Mouse (Mus musculus): ENCODE data around the gene Sema4d.
A peak's percentile ranks its signal among the peaks of the same experiment; 100 is the strongest.

Sema4d gene

GRCm38 (mm10) chr13:51814646-51815045 lies 21.1 kb upstream of the Sema4d start:
- peak; percentile 50 for DNase-seq (ENCODE audit: low spot score)

- DNase-seq (ENCODE audit: low spot score) = peak; percentile 93
Measured at GRCm38 (mm10) chr13:51813621-51814615, 20.4 kb upstream of the Sema4d start.

- no peak for DNase-seq (ENCODE audit: low spot score)
Measured at GRCm38 (mm10) chr13:51808141-51808540, 14.6 kb upstream of the Sema4d start.

- DNase-seq (ENCODE audit: low spot score) = peak; percentile 89
Measured at GRCm38 (mm10) chr13:51806220-51806619, 12.7 kb upstream of the Sema4d start.

GRCm38 (mm10) chr13:51805634-51806033 lies 12.1 kb upstream of the Sema4d start:
- peak; percentile 47 for DNase-seq (ENCODE audit: low spot score)

- peak; percentile 65 for DNase-seq (ENCODE audit: low spot score)
Measured at GRCm38 (mm10) chr13:51800921-51801320, 7.4 kb upstream of the Sema4d start.

- peak; percentile 70 for DNase-seq (ENCODE audit: low spot score)
Measured at GRCm38 (mm10) chr13:51799735-51800522, 6.4 kb upstream of the Sema4d start.

- DNase-seq (ENCODE audit: low spot score) = no peak
Measured at GRCm38 (mm10) chr13:51797899-51798746, 4.6 kb upstream of the Sema4d start.

- no peak for DNase-seq (ENCODE audit: low spot score)
Measured at GRCm38 (mm10) chr13:51793948-51794347, 401 bp upstream of the Sema4d start.

- peak; percentile 57 for DNase-seq (ENCODE audit: low spot score)
Measured at GRCm38 (mm10) chr13:51792729-51793424, 670 bp downstream of the Sema4d start.

GRCm38 (mm10) chr13:51792135-51792573 lies 1.4 kb downstream of the Sema4d start:
- peak; percentile 37 for DNase-seq (ENCODE audit: low spot score)

GRCm38 (mm10) chr13:51791604-51792003 lies 1.9 kb downstream of the Sema4d start:
- peak; percentile 58 for DNase-seq (ENCODE audit: low spot score)

- DNase-seq (ENCODE audit: low spot score) = peak; percentile 62
Measured at GRCm38 (mm10) chr13:51790793-51791192, 2.8 kb downstream of the Sema4d start.

GRCm38 (mm10) chr13:51787858-51788257 lies 5.7 kb downstream of the Sema4d start:
- no peak for DNase-seq (ENCODE audit: low spot score)

GRCm38 (mm10) chr13:51786616-51787015 lies 6.9 kb downstream of the Sema4d start:
- no peak for DNase-seq (ENCODE audit: low spot score)

GRCm38 (mm10) chr13:51784476-51784875 lies 9.1 kb downstream of the Sema4d start:
- no peak for DNase-seq (ENCODE audit: low spot score)

GRCm38 (mm10) chr13:51783857-51784256 lies 9.7 kb downstream of the Sema4d start:
- DNase-seq (ENCODE audit: low spot score) = no peak

GRCm38 (mm10) chr13:51780509-51781155 lies 12.9 kb downstream of the Sema4d start:
- DNase-seq (ENCODE audit: low spot score) = no peak

GRCm38 (mm10) chr13:51778983-51779962 lies 14.3 kb downstream of the Sema4d start:
- DNase-seq (ENCODE audit: low spot score) = no peak
